Mouse (Mus musculus): ENCODE measurements around the gene Dnah7c. TPM values are rescaled to one million over a fixed set of nuclear protein-coding genes. Genes with fewer than 3 reads are reported as not detected.

The Dnah7c gene
- total RNA-seq, 2 experiments from 2014 or later = not detected

DNA sequence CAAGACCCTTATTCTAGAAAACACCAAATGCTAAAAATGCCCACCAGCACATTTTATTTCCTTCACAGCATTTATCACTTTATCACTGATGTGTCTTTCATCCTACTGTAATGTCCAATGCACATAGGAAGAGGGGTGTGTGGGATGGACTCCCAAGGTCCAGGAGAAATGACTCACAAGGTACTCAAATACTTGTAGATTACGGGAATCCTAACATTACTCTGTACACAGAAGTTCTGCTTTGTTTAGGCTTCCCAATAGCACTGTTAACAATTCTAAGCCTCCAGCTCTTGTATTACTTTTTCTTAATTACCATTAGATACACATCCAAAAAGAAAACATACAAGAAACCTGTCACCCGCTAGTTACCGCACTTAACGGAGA lies 426.8 kb downstream of the Dnah7c start:
- no peak for ATAC-seq (replicated peaks; ENCODE audit: low FRiP score, low TSS enrichment, poor library complexity, severe bottlenecking)

- ATAC-seq (replicated peaks; ENCODE audit: low FRiP score, low TSS enrichment, poor library complexity, severe bottlenecking) = peak; percentile 24
Measured at GRCm38 (mm10) chr1:46852600-46853272, 427.3 kb downstream of the Dnah7c start.

GRCm38 (mm10) chr1:46853317-46854035 lies 428.1 kb downstream of the Dnah7c start:
- ATAC-seq (replicated peaks; ENCODE audit: low FRiP score, low TSS enrichment, poor library complexity, severe bottlenecking) = peak; percentile 65

- peak; percentile 77 for ATAC-seq (replicated peaks; ENCODE audit: low FRiP score, low TSS enrichment, poor library complexity, severe bottlenecking)
Measured at GRCm38 (mm10) chr1:46854036-46854900, 428.9 kb downstream of the Dnah7c start.

DNA sequence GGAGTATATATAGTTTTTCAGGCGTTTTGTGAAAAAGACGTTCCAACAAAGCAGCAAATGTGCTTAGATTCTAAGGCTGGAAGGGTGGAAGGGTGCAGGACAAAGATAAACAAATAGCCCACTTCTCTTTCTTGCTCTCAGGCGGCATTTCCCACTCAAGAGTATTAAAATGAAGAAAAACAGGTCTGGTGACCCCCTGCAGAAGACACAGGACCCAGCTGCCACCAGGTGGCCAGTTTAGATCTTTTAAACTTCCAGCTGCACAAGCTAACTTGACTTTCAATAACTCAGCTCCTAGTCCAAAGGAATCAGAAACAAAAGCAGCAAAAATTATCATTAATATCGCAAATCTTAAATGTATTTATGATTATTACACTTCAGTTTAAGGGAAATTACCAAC lies 431.1 kb downstream of the Dnah7c start:
- no peak for ATAC-seq (replicated peaks; ENCODE audit: low FRiP score, low TSS enrichment, poor library complexity, severe bottlenecking)

Data from megakaryocyte-erythroid progenitor cell, adult 5-6 weeks (primary cell).